Mouse (Mus musculus) midbrain, postnatal 0 days (tissue): ENCODE measurements at regions not wholly inside any gene's neighbourhood (a gene's known extent, or its start where the extent isn't known, plus 50 kb on each side); places are given as distances from the start of the nearest gene placed in this dataset.

Experiments used
- ATAC-seq: fragments of 200-750 bp; cut with Nextera tagmentation; 2 replicates; pipeline ENCODE4 v1.8.0; 2017; ENCODE audit warnings: moderate number of reproducible peaks, mild to moderate bottlenecking, moderate TSS enrichment, moderate library complexity; ENCODE audit not compliant: low FRiP score
- DNase-seq: peaks from one replicate; pipeline ENCODE4 v3.0.0-alpha.2; 2015; ENCODE audit warnings: low spot score
- H3K27ac ChIP-seq: fragments of 300-500 bp; sonication (generic); 2 replicates; pipeline ENCODE4 v1.5.1; 2014; ENCODE audit warnings: low read depth, mild to moderate bottlenecking, low read length, mixed read lengths
- H3K27me3 ChIP-seq: fragments of 300-500 bp; sonication (generic); 2 replicates; pipeline ENCODE4 v1.6.1; 2014; ENCODE audit warnings: low read length, control low read depth, mixed read lengths; ENCODE audit not compliant: insufficient read depth
- H3K36me3 ChIP-seq: fragments of 300-500 bp; sonication (generic); 2 replicates; pipeline ENCODE4 v1.6.1; 2014; ENCODE audit warnings: low read length, control low read depth, mixed read lengths; ENCODE audit not compliant: insufficient read depth
- H3K4me1 ChIP-seq: fragments of 300-500 bp; sonication (generic); 2 replicates; pipeline ENCODE4 v1.6.1; 2014; ENCODE audit warnings: mild to moderate bottlenecking, control low read depth, antibody characterized with exemption, low read length, mixed read lengths; ENCODE audit not compliant: insufficient read depth
- H3K4me2 ChIP-seq: fragments of 300-500 bp; sonication (generic); 2 replicates; pipeline ENCODE4 v1.6.1; 2014; ENCODE audit warnings: low read depth, mild to moderate bottlenecking, low read length, mixed read lengths; ENCODE audit not compliant: poor library complexity, severe bottlenecking
- H3K4me3 ChIP-seq: fragments of 300-500 bp; sonication (generic); 2 replicates; pipeline ENCODE4 v1.5.1; 2014; ENCODE audit warnings: low read depth, mild to moderate bottlenecking, low read length, moderate library complexity
- H3K9ac ChIP-seq: fragments of 300-500 bp; sonication (generic); replicated peaks from 2 replicates; pipeline ENCODE4 v1.6.1; 2014; ENCODE audit warnings: mild to moderate bottlenecking, low read length, moderate library complexity, mixed read lengths; ENCODE audit not compliant: poor library complexity, severe bottlenecking
- H3K9me3 ChIP-seq: fragments of 300-500 bp; sonication (generic); 2 replicates; pipeline ENCODE4 v1.6.1; 2016; ENCODE audit warnings: low read length, control low read depth
- CTCF ChIP-seq: IDR thresholded peaks from 2 replicates; pipeline ENCODE4 v1.5.1; 2016; ENCODE audit warnings: antibody characterized with exemption, mild to moderate bottlenecking
- WGBS: fragments of 180-500 bp; shearing (Covaris S2); extraction: QIAGEN DNeasy Blood & Tissue Kit; methylation state at CpG from one replicate; pipeline ENCODE4 v1.1.7; 2014; 5-methylcytosine and 5-hydroxymethylcytosine counted together

GRCm38 (mm10) chr1:35839446-35839845 is 228.8 kb upstream of the Hs6st1 start:
- Histone ChIP-seq H3K27me3 (no peaks in the 10 kb centered on the region), H3K36me3 (no peaks in the 10 kb centered on the region), H3K4me1 (no peaks in the 10 kb centered on the region), H3K4me3 (no peak overlapping the region), H3K4me2 (no peak overlapping the region), H3K9ac (no peak overlapping the region), H3K27ac (no peak overlapping the region), H3K9me3 (0 out of 2 replicates have a peak, but pooled peaks cover 2% of the 10 kb centered on the region)
- peak; percentile 44 for TF ChIP-seq CTCF
- 71% methylated on average over 6 of the region's 6 CpGs for WGBS
- ATAC-seq, result no peak
- peak; percentile 34 for DNase-seq

- H3K4me2 ChIP-seq, result no peak overlapping the region
- 0 out of 2 replicates have a peak, but pooled peaks cover 2% of the 10 kb centered on the region for H3K9me3 ChIP-seq
- no peak overlapping the region for H3K27ac ChIP-seq
- H3K4me3 ChIP-seq, result no peak overlapping the region
- ATAC-seq (no peak), DNase-seq (no peak)
- 93% methylated on average over 2 of the region's 2 CpGs for WGBS
- H3K36me3 ChIP-seq, result no peaks in the 10 kb centered on the region
- no peaks in the 10 kb centered on the region for H3K4me1 ChIP-seq
- no peaks in the 10 kb centered on the region for H3K27me3 ChIP-seq
- TF ChIP-seq CTCF, result no peak
- H3K9ac ChIP-seq, result no peak overlapping the region
Measured at GRCm38 (mm10) chr1:35841626-35842025, 226.6 kb upstream of the Hs6st1 start.

GRCm38 (mm10) chr1:35842707-35843106 is 225.5 kb upstream of the Hs6st1 start:
- no peak overlapping the region for H3K4me2 ChIP-seq
- no peaks in the 10 kb centered on the region for H3K27me3 ChIP-seq
- DNase-seq, result no peak
- H3K4me3 ChIP-seq, result no peak overlapping the region
- H3K27ac ChIP-seq, result no peak overlapping the region
- TF ChIP-seq CTCF, result no peak
- H3K4me1 ChIP-seq, result no peaks in the 10 kb centered on the region
- no peaks in the 10 kb centered on the region for H3K36me3 ChIP-seq
- ATAC-seq, result no peak
- 0 out of 2 replicates have a peak, but pooled peaks cover 2% of the 10 kb centered on the region for H3K9me3 ChIP-seq
- 95% methylated on average over 4 of the region's 4 CpGs for WGBS
- no peak overlapping the region for H3K9ac ChIP-seq

GRCm38 (mm10) chr1:35843566-35843965 is 224.6 kb upstream of the Hs6st1 start:
- H3K9ac ChIP-seq, result no peak overlapping the region
- H3K4me1 ChIP-seq, result no peaks in the 10 kb centered on the region
- DNase-seq (no peak), ATAC-seq (no peak)
- H3K36me3 ChIP-seq, result no peaks in the 10 kb centered on the region
- no peak overlapping the region for H3K4me3 ChIP-seq
- H3K4me2 ChIP-seq, result no peak overlapping the region
- 89% methylated on average over 3 of the region's 3 CpGs for WGBS
- no peak for TF ChIP-seq CTCF
- no peaks in the 10 kb centered on the region for H3K27me3 ChIP-seq
- 0 out of 2 replicates have a peak, but pooled peaks cover 2% of the 10 kb centered on the region for H3K9me3 ChIP-seq
- no peak overlapping the region for H3K27ac ChIP-seq

GRCm38 (mm10) chr1:35846224-35846936 is 221.8 kb upstream of the Hs6st1 start:
- H3K9ac ChIP-seq, result no peak overlapping the region
- no peaks in the 10 kb centered on the region for H3K4me1 ChIP-seq
- no peaks in the 10 kb centered on the region for H3K36me3 ChIP-seq
- DNase-seq (no peak), ATAC-seq (no peak)
- H3K4me3 ChIP-seq, result no peak overlapping the region
- 66% methylated on average over 11 of the region's 11 CpGs for WGBS
- no peak overlapping the region for H3K4me2 ChIP-seq
- peak; percentile 40 for TF ChIP-seq CTCF
- no peaks in the 10 kb centered on the region for H3K9me3 ChIP-seq
- no peaks in the 10 kb centered on the region for H3K27me3 ChIP-seq
- no peak overlapping the region for H3K27ac ChIP-seq

GRCm38 (mm10) chr1:35848160-35848954 is 219.8 kb upstream of the Hs6st1 start:
- DNase-seq (no peak), ATAC-seq (no peak)
- no peak overlapping the region for H3K27ac ChIP-seq
- H3K36me3 ChIP-seq, result no peaks in the 10 kb centered on the region
- 82% methylated on average over 12 of the region's 12 CpGs for WGBS
- H3K4me2 ChIP-seq, result no peak overlapping the region
- no peak overlapping the region for H3K4me3 ChIP-seq
- no peaks in the 10 kb centered on the region for H3K4me1 ChIP-seq
- no peak for TF ChIP-seq CTCF
- H3K9me3 ChIP-seq, result no peaks in the 10 kb centered on the region
- no peak overlapping the region for H3K9ac ChIP-seq
- H3K27me3 ChIP-seq, result no peaks in the 10 kb centered on the region
